Mouse (Mus musculus): ENCODE measurements around the gene AB124611.

DNA sequence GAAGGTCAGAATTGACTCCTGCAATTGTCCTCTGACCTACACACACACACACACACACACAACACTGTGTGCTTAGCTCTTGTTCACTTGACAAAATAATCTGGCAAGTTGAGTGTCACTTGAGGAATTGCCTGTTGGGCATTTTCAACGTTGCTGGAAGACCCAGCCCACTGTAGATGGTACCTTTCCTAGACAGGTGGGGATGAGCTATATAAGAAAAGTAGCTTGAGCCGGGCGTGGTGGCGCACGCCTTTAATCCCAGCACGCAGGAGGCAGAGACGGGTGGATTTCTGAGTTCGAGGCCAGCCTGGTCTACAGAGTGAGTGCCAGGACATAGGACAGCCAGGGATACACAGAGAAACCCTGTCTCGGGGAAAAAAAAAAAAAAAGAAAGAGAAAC lies 14.9 kb upstream of the AB124611 start:
- TF ChIP-seq CTCF (IDR thresholded peaks at IDR 0.05) (no peak), EP300 (IDR thresholded peaks at IDR 0.05) (no peak)
